13 mouse cellular contexts compared by ENCODE assay signal in the genomic region with DNA sequence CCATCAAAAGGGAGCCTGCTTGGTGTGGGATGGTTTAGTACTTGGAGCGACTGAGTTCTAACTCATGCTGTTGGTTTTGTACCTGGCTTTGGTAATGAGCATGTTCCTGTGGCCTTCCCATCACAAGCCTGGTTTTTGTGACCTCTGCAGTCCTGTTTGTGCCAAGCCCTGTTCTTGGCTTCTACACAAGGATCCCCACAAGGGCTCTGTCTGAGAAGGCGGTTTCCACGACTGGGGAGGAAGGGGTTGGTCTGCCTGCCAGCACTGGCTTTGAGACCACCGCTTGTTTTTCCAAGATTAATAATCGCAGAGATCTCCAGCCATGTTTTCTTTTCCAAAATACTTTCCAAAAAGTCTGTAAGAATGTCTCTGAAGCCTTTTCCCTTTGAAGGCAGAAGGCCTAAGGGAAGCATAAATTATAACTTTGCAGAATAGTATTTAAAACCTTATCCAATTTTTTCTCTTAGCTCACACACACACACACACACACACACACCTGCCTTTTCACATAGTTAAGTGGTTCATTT.
A peak's percentile ranks its signal among the peaks of the same experiment; 100 is the strongest.
DNase-seq lines count a peak whose midpoint lies in the region; ATAC-seq and TF ChIP-seq lines count a peak whose summit lies in the region.
"Had no signal": no experiment of that assay in that cellular context is flagged by ENCODE, and none has a peak within 500 bp of the region (broad histone marks: within the 10 kb centered on the region; RNA-seq: fewer than 3 reads in every experiment).

No protein-coding gene starts in this region.

- H3K9me3 ChIP-seq in forebrain, embryonic 15.5 days, result no peaks in the 10 kb centered on the region
- H3K9me3 ChIP-seq in forebrain, embryonic 11.5 days (ENCODE audit: control insufficient read depth, low read length), result no peaks in the 10 kb centered on the region
- H3K9me3 ChIP-seq in hindbrain, embryonic 16.5 days (ENCODE audit: control insufficient read depth, low read length), result no peaks in the 10 kb centered on the region
- no peaks in the 10 kb centered on the region for H3K9me3 ChIP-seq in hindbrain, embryonic 12.5 days (replicated peaks)
- H3K9me3 ChIP-seq in liver, postnatal 0 days (ENCODE audit: low read length), result no peaks in the 10 kb centered on the region
- H3K9me3 ChIP-seq: G1E; intestine, embryonic 15.5 days had no signal

- no peak overlapping the region for H3K4me2 ChIP-seq in forebrain, embryonic 15.5 days (replicated peaks)
- H3K4me2 ChIP-seq in forebrain, embryonic 11.5 days (ENCODE audit: low read depth, low read length, severe bottlenecking), result no peak overlapping the region
- H3K4me2 ChIP-seq in hindbrain, embryonic 16.5 days (ENCODE audit: low read length), result no peak overlapping the region
- no peak overlapping the region for H3K4me2 ChIP-seq in hindbrain, embryonic 12.5 days (replicated peaks)
- H3K4me2 ChIP-seq in liver, postnatal 0 days (ENCODE audit: low read depth, low read length), result no peak overlapping the region
- H3K4me2 ChIP-seq: intestine, embryonic 15.5 days; liver, embryonic 11.5 days had no signal

- H3K27ac ChIP-seq in forebrain, embryonic 15.5 days (replicated peaks), result peak overlapping the region; percentile 1; the same call in 1 of the 2 replicates
- H3K27ac ChIP-seq in forebrain, embryonic 11.5 days (ENCODE audit: low read depth, low read length), result no peak overlapping the region
- H3K27ac ChIP-seq in hindbrain, embryonic 16.5 days (ENCODE audit: low read depth, low read length), result peak overlapping the region; percentile 16; the same call in 1 of the 2 replicates
- no peak overlapping the region for H3K27ac ChIP-seq in hindbrain, embryonic 12.5 days
- no peak overlapping the region for H3K27ac ChIP-seq in liver, postnatal 0 days (ENCODE audit: low read depth)
- H3K27ac ChIP-seq: intestine, embryonic 15.5 days had no signal

- TF ChIP-seq EP300 in liver, postnatal 0 days (IDR thresholded peaks at IDR 0.05; ENCODE audit: low read depth), result no peak

- no peak for DNase-seq in forebrain, embryonic 11.5 days (ENCODE audit: low spot score)
- peak; percentile 8 for DNase-seq in ovary, postnatal 36 days (ENCODE audit: low spot score)
- no peak for DNase-seq in ovary, postnatal 10 days (ENCODE audit: low spot score)
- DNase-seq in skeletal muscle tissue, adult 2 months (ENCODE audit: low read depth, low spot score), result peak; percentile 40
- DNase-seq in liver, postnatal 0 days, result no peak
- DNase-seq: adrenal gland, adult 8-10 months; thymus, adult 2 months had no signal

- no peak overlapping the region for H3K4me3 ChIP-seq in forebrain, embryonic 15.5 days
- H3K4me3 ChIP-seq in forebrain, embryonic 11.5 days (ENCODE audit: low read depth, low read length), result no peak overlapping the region
- H3K4me3 ChIP-seq in hindbrain, embryonic 16.5 days (ENCODE audit: low read length), result no peak overlapping the region
- H3K4me3 ChIP-seq in hindbrain, embryonic 12.5 days, result no peak overlapping the region
- no peak overlapping the region for H3K4me3 ChIP-seq in liver, postnatal 0 days (ENCODE audit: low read depth, low read length)
- H3K4me3 ChIP-seq: intestine, embryonic 15.5 days had no signal

- H3K36me3 ChIP-seq in forebrain, embryonic 15.5 days, result no peaks in the 10 kb centered on the region
- no peaks in the 10 kb centered on the region for H3K36me3 ChIP-seq in forebrain, embryonic 11.5 days (ENCODE audit: control insufficient read depth, insufficient read depth, low read length)
- no peaks in the 10 kb centered on the region for H3K36me3 ChIP-seq in hindbrain, embryonic 16.5 days (ENCODE audit: control insufficient read depth, insufficient read depth, low read length)
- no peaks in the 10 kb centered on the region for H3K36me3 ChIP-seq in hindbrain, embryonic 12.5 days
- H3K36me3 ChIP-seq in liver, postnatal 0 days (replicated peaks; ENCODE audit: insufficient read depth, low read length), result no peaks in the 10 kb centered on the region
- H3K36me3 ChIP-seq: intestine, embryonic 15.5 days had no signal

- 62% methylated on average over 5 of the region's 5 CpGs for WGBS in forebrain, embryonic 15.5 days
- 89% methylated on average over 5 of the region's 5 CpGs for WGBS in forebrain, embryonic 11.5 days
- 73% methylated on average over 5 of the region's 5 CpGs for WGBS in hindbrain, embryonic 16.5 days
- 82% methylated on average over 5 of the region's 5 CpGs for WGBS in hindbrain, embryonic 12.5 days
- 81% methylated on average over 5 of the region's 5 CpGs for WGBS in liver, postnatal 0 days (ENCODE audit: insufficient replicate concordance)

- no peak for TF ChIP-seq CTCF in liver, postnatal 0 days (IDR thresholded peaks at IDR 0.05; ENCODE audit: low read depth)

- ATAC-seq in forebrain, embryonic 15.5 days (replicated peaks), result no peak
- ATAC-seq in forebrain, embryonic 11.5 days (replicated peaks; ENCODE audit: low FRiP score), result no peak
- no peak for ATAC-seq in hindbrain, embryonic 16.5 days
- ATAC-seq in hindbrain, embryonic 12.5 days (ENCODE audit: low FRiP score), result no peak
- no peak for ATAC-seq in liver, postnatal 0 days
- ATAC-seq: intestine, embryonic 15.5 days had no signal

- H3K9ac ChIP-seq in forebrain, embryonic 15.5 days (replicated peaks), result no peak overlapping the region
- no peak overlapping the region for H3K9ac ChIP-seq in forebrain, embryonic 11.5 days (ENCODE audit: low read length)
- no peak overlapping the region for H3K9ac ChIP-seq in hindbrain, embryonic 16.5 days (ENCODE audit: low read depth, low read length)
- no peak overlapping the region for H3K9ac ChIP-seq in hindbrain, embryonic 12.5 days
- H3K9ac ChIP-seq in liver, postnatal 0 days (replicated peaks), result no peak overlapping the region
- H3K9ac ChIP-seq: intestine, embryonic 15.5 days had no signal

- no peaks in the 10 kb centered on the region for H3K27me3 ChIP-seq in forebrain, embryonic 15.5 days
- H3K27me3 ChIP-seq in forebrain, embryonic 11.5 days (ENCODE audit: control insufficient read depth, insufficient read depth, low read length), result no peaks in the 10 kb centered on the region
- H3K27me3 ChIP-seq in hindbrain, embryonic 16.5 days (replicated peaks; ENCODE audit: control insufficient read depth, insufficient read depth, low read length), result no peaks in the 10 kb centered on the region
- no peaks in the 10 kb centered on the region for H3K27me3 ChIP-seq in hindbrain, embryonic 12.5 days
- H3K27me3 ChIP-seq in liver, postnatal 0 days (ENCODE audit: insufficient read depth, low read length), result no peaks in the 10 kb centered on the region
- H3K27me3 ChIP-seq: intestine, embryonic 15.5 days had no signal

- H3K4me1 ChIP-seq in forebrain, embryonic 15.5 days, result peaks cover 13% of the 10 kb centered on the region
- H3K4me1 ChIP-seq in forebrain, embryonic 11.5 days (replicated peaks; ENCODE audit: control insufficient read depth, insufficient read depth, low read length), result no peaks in the 10 kb centered on the region
- H3K4me1 ChIP-seq in hindbrain, embryonic 16.5 days (ENCODE audit: control insufficient read depth, insufficient read depth, low read depth, low read length), result no peaks in the 10 kb centered on the region; the same call in 1 of the 2 replicates
- peaks cover 10% of the 10 kb centered on the region; the same call in 1 of the 2 replicates for H3K4me1 ChIP-seq in hindbrain, embryonic 12.5 days
- no peaks in the 10 kb centered on the region for H3K4me1 ChIP-seq in liver, postnatal 0 days (ENCODE audit: insufficient read depth)
- H3K4me1 ChIP-seq: intestine, embryonic 15.5 days had no signal

Comparison
In these comparisons a context has a peak if more than half of its experiments do, and no peak if none do; other contexts are left out.
1. H3K27ac ChIP-seq: peak in forebrain, embryonic 15.5 days (single experiment) and hindbrain, embryonic 16.5 days (single experiment); none in forebrain, embryonic 11.5 days (single experiment), hindbrain, embryonic 12.5 days (single experiment) and liver, postnatal 0 days (single experiment).
2. DNase-seq: peak in ovary, postnatal 36 days (single experiment) and skeletal muscle tissue, adult 2 months (single experiment); none in forebrain, embryonic 11.5 days (single experiment), ovary, postnatal 10 days (single experiment) and liver, postnatal 0 days (single experiment).